Mouse (Mus musculus) hindbrain, embryonic 12.5 days (tissue): ENCODE measurements around the gene Myrfl. TPM values are rescaled to one million over a fixed set of nuclear protein-coding genes. Genes with fewer than 3 reads are reported as not detected.

Experiments
- ATAC-seq: fragments of 200-750 bp; cut with Nextera tagmentation; 2 replicates; pipeline ENCODE4 v1.8.0; 2017; ENCODE audit warnings: moderate TSS enrichment; ENCODE audit not compliant: low FRiP score
- H3K27ac ChIP-seq: fragments of 300-500 bp; sonication (generic); 2 replicates; pipeline ENCODE4 v1.5.1; 2016; ENCODE audit warnings: mild to moderate bottlenecking
- H3K27me3 ChIP-seq: fragments of 300-500 bp; sonication (generic); 2 replicates; pipeline ENCODE4 v1.6.1; 2016; ENCODE audit warnings: mild to moderate bottlenecking
- H3K36me3 ChIP-seq: fragments of 300-500 bp; sonication (generic); 2 replicates; pipeline ENCODE4 v1.6.1; 2016; ENCODE audit warnings: mild to moderate bottlenecking
- H3K4me1 ChIP-seq: fragments of 300-500 bp; sonication (generic); 2 replicates; pipeline ENCODE4 v1.6.1; 2016
- H3K4me2 ChIP-seq: fragments of 300-500 bp; sonication (generic); replicated peaks from 2 replicates; pipeline ENCODE4 v1.6.1; 2016; ENCODE audit warnings: mild to moderate bottlenecking
- H3K4me3 ChIP-seq: fragments of 300-500 bp; sonication (generic); 2 replicates; pipeline ENCODE4 v1.5.1; 2016; ENCODE audit warnings: mild to moderate bottlenecking
- H3K9ac ChIP-seq: fragments of 300-500 bp; sonication (generic); 2 replicates; pipeline ENCODE4 v1.6.1; 2016; ENCODE audit warnings: mild to moderate bottlenecking, moderate library complexity
- H3K9me3 ChIP-seq: fragments of 300-500 bp; sonication (generic); replicated peaks from 2 replicates; pipeline ENCODE4 v1.6.1; 2016; ENCODE audit warnings: mild to moderate bottlenecking
- WGBS: fragments of 180-500 bp; shearing (Covaris S2); methylation state at CpG from one replicate; pipeline ENCODE4 v1.1.7; 2016; 5-methylcytosine and 5-hydroxymethylcytosine counted together
- polyA plus RNA-seq: library from polyadenylated mRNA; unstranded; fragments of >200 nt; fragmentation: Nextera tagmentation; extraction: Ambion mirVana; gene quantifications from 2 replicates; pipeline ENCODE4 v1.2.1, GENCODE M21; 2016

The Myrfl gene
- polyA plus RNA-seq, 1 experiment from 2014 or later: 0.17 TPM

- Histone ChIP-seq H3K9me3 (no peaks in the 10 kb centered on the region), H3K4me1 (peaks cover 7% of the 10 kb centered on the region; the same call in 1 of the 2 replicates), H3K4me3 (no peak overlapping the region), H3K36me3 (no peaks in the 10 kb centered on the region), H3K4me2 (no peak overlapping the region), H3K9ac (no peak overlapping the region), H3K27me3 (no peaks in the 10 kb centered on the region), H3K27ac (no peak overlapping the region)
- no peak for ATAC-seq
- WGBS: 45% methylated on average over 5 of the region's 5 CpGs
Measured at GRCm38 (mm10) chr10:116802178-116802794, 94.4 kb downstream of the Myrfl start.

GRCm38 (mm10) chr10:116801281-116801680, 95.4 kb downstream of the Myrfl start:
- WGBS: 66% methylated on average over 4 of the region's 4 CpGs
- no peaks in the 10 kb centered on the region for H3K9me3 ChIP-seq
- no peak for ATAC-seq

GRCm38 (mm10) chr10:116796066-116796465, 100.7 kb downstream of the Myrfl start:
- no peaks in the 10 kb centered on the region for H3K36me3 ChIP-seq
- H3K9me3 ChIP-seq: no peaks in the 10 kb centered on the region
- no peak overlapping the region for H3K27ac ChIP-seq
- 55% methylated on average over 6 of the region's 6 CpGs for WGBS
- no peak for ATAC-seq
- H3K4me1 ChIP-seq: peaks cover 3% of the 10 kb centered on the region; the same call in 1 of the 2 replicates
- no peak overlapping the region for H3K4me3 ChIP-seq
- no peak overlapping the region for H3K9ac ChIP-seq
- no peaks in the 10 kb centered on the region for H3K27me3 ChIP-seq
- no peak overlapping the region for H3K4me2 ChIP-seq

More at GRCm38 (mm10) chr10:116801281-116801680, 95.4 kb downstream of the Myrfl start:
- Histone ChIP-seq H3K9ac (no peak overlapping the region), H3K4me3 (no peak overlapping the region), H3K27me3 (no peaks in the 10 kb centered on the region), H3K4me2 (no peak overlapping the region), H3K27ac (no peak overlapping the region), H3K4me1 (peaks cover 7% of the 10 kb centered on the region; the same call in 1 of the 2 replicates), H3K36me3 (no peaks in the 10 kb centered on the region)

- Histone ChIP-seq H3K4me1 (no peaks in the 10 kb centered on the region), H3K27me3 (no peaks in the 10 kb centered on the region), H3K9me3 (no peaks in the 10 kb centered on the region), H3K27ac (no peak overlapping the region), H3K36me3 (no peaks in the 10 kb centered on the region), H3K4me3 (no peak overlapping the region), H3K9ac (no peak overlapping the region), H3K4me2 (no peak overlapping the region)
- no peak for ATAC-seq
Measured at GRCm38 (mm10) chr10:116789096-116789495, 107.6 kb downstream of the Myrfl start.

DNA sequence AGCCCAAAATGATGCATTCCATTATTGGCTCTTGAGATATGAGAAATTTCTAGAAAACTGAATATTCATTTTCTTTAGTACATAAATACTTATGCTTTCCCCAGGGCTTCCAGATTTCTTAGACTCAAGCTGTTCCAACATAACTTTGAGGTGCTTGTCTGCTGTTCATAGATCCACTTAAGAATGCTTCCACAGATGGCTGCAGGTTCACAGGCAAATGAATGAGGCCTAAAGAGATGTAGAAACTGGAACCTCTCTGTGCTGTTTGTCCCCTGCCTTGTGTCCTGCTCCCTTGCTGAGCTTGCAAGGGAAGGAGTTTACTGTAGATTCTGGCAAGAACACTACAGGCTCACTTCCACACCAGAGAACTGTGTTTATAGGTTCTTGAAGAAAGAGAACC, 108.3 kb downstream of the Myrfl start:
- ATAC-seq: no peak
- H3K4me1 ChIP-seq: no peaks in the 10 kb centered on the region

DNA sequence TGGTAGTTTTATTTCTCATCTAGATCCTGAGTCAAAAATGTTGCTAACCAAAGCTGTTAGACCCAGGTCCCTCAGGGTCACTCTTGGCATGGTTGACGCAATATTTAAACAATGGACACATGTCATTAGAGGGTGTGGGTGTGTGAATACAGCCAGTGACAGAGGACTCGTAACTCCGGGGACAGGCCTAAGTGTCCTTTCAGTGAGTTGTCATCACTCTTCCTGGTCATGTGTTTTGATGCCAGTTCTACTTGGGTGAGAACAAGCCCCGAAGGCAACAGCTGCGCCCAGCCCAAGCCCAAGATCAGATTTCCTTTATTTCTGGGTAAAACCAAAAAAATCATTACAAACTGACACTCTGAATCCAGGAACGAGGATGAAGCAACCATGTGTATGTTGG, 112.6 kb downstream of the Myrfl start:
- Histone ChIP-seq H3K4me2 (no peak overlapping the region), H3K36me3 (no peaks in the 10 kb centered on the region), H3K4me3 (no peak overlapping the region), H3K9me3 (no peaks in the 10 kb centered on the region), H3K9ac (no peak overlapping the region), H3K27ac (no peak overlapping the region), H3K27me3 (no peaks in the 10 kb centered on the region), H3K4me1 (no peaks in the 10 kb centered on the region)
- 63% methylated on average over 6 of the region's 6 CpGs for WGBS
- ATAC-seq: no peak

More for the DNA sequence above, 108.3 kb downstream of the Myrfl start:
- no peaks in the 10 kb centered on the region for H3K36me3 ChIP-seq
- H3K9ac ChIP-seq: no peak overlapping the region
- H3K27me3 ChIP-seq: no peaks in the 10 kb centered on the region
- no peak overlapping the region for H3K4me2 ChIP-seq
- H3K9me3 ChIP-seq: no peaks in the 10 kb centered on the region
- H3K27ac ChIP-seq: no peak overlapping the region
- no peak overlapping the region for H3K4me3 ChIP-seq

DNA sequence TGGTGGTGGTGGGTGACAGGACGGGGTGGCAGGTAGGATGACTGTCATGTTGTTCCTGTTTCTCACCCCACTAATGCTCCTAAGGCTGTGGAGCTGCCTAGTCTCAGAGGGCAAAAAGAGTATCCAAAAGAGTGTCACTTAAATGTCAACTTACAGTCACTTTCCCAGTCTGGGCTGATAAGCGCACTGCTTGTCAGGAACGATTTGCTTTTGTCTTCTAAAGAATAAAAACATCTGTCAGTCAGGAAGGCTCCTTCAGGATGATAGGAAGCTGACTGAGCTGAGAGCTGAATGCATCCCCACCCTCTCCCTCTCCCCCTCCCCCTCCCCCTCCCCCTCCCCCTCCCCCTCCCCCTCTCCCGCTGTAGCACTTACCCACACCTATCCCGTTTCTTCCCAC, 113.7 kb downstream of the Myrfl start:
- H3K36me3 ChIP-seq: no peaks in the 10 kb centered on the region
- H3K27me3 ChIP-seq: no peaks in the 10 kb centered on the region
- ATAC-seq: no peak
- no peaks in the 10 kb centered on the region for H3K9me3 ChIP-seq
- no peaks in the 10 kb centered on the region for H3K4me1 ChIP-seq
- WGBS: 63% methylated on average over 3 of the region's 5 CpGs
- no peak overlapping the region for H3K4me3 ChIP-seq
- no peak overlapping the region for H3K4me2 ChIP-seq
- no peak overlapping the region for H3K9ac ChIP-seq
- H3K27ac ChIP-seq: no peak overlapping the region

DNA sequence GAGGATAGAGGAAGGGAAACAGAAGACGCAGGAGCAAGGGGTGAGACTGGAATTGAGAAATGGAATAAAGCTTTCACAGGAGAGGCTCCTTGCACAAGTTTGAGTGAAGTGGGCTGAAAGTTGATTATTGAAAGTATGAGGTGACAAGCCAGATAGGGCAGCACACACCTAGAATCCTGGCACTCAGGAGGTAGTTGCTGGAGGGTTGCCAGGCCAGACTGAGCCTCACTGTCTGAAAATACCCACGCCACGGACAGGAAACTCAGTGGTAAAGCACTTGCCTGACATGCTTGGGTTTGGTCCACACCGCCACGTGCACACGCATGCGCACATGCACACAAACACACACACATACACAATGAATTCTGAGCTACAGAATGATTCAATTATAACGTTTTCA, 118.8 kb downstream of the Myrfl start:
- H3K4me2 ChIP-seq: no peak overlapping the region
- no peaks in the 10 kb centered on the region for H3K9me3 ChIP-seq
- 96% methylated on average over 8 of the region's 8 CpGs for WGBS
- peaks cover 13% of the 10 kb centered on the region for H3K4me1 ChIP-seq
- H3K9ac ChIP-seq: no peak overlapping the region
- H3K36me3 ChIP-seq: no peaks in the 10 kb centered on the region
- H3K4me3 ChIP-seq: no peak overlapping the region
- ATAC-seq: no peak
- no peaks in the 10 kb centered on the region for H3K27me3 ChIP-seq
- H3K27ac ChIP-seq: no peak overlapping the region

GRCm38 (mm10) chr10:116776846-116777245, 119.9 kb downstream of the Myrfl start:
- WGBS: 83% methylated on average over 14 of the region's 14 CpGs
- Histone ChIP-seq H3K36me3 (no peaks in the 10 kb centered on the region), H3K27me3 (no peaks in the 10 kb centered on the region), H3K27ac (no peak overlapping the region), H3K9me3 (no peaks in the 10 kb centered on the region), H3K4me3 (no peak overlapping the region), H3K4me2 (no peak overlapping the region), H3K4me1 (peaks cover 13% of the 10 kb centered on the region), H3K9ac (no peak overlapping the region)
- ATAC-seq: no peak

GRCm38 (mm10) chr10:116773846-116774750, 122.6 kb downstream of the Myrfl start:
- peak; percentile 56; the same call in 1 of the 2 replicates for ATAC-seq
- no peaks in the 10 kb centered on the region for H3K9me3 ChIP-seq
- no peak overlapping the region for H3K4me2 ChIP-seq
- no peaks in the 10 kb centered on the region for H3K36me3 ChIP-seq
- peaks cover 13% of the 10 kb centered on the region for H3K4me1 ChIP-seq
- 46% methylated on average over 15 of the region's 15 CpGs for WGBS
- H3K27ac ChIP-seq: peak overlapping the region; percentile 52
- H3K9ac ChIP-seq: no peak overlapping the region
- H3K4me3 ChIP-seq: no peak overlapping the region
- H3K27me3 ChIP-seq: no peaks in the 10 kb centered on the region

DNA sequence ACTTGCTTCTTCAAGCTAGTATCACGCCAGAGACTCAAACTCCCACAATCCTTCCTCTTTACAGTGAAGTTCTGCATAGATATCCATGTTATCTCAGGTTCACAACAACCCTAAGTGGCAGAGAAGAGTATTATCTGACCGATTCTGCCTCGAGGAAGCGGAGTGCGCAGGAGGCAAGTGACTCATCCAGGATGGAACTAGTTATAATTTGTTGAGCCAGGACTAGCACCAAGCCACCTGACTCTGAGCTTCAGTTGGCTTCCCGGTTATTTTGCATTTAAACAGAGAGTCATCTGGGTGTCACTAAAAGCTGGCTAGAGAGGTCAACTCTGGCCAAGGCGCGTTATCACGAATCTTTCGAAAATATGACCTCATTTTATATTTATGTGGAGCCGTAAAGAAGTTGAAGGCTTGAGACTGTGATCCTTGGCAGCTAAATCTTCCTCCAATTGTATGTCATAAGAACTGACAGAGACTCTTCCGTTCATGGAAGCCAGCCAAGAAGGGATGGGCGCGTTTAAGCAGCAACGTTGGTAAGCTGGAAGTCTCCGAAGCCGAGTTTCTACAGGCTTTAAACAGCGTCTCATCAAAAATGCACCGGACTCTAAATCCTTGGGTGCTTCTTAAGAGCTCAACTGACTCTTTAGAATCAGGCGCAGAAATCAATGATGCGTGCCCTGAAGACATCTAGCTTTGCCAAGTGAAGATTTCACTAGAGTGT, 125.3 kb downstream of the Myrfl start:
- ATAC-seq: no peak
- Histone ChIP-seq H3K4me1 (peaks cover 13% of the 10 kb centered on the region), H3K4me3 (no peak overlapping the region), H3K27me3 (no peaks in the 10 kb centered on the region), H3K36me3 (no peaks in the 10 kb centered on the region), H3K4me2 (no peak overlapping the region), H3K9me3 (no peaks in the 10 kb centered on the region; the same call in 1 of the 2 replicates), H3K9ac (no peak overlapping the region), H3K27ac (no peak overlapping the region)
- WGBS: 91% methylated on average over 21 of the region's 21 CpGs

DNA sequence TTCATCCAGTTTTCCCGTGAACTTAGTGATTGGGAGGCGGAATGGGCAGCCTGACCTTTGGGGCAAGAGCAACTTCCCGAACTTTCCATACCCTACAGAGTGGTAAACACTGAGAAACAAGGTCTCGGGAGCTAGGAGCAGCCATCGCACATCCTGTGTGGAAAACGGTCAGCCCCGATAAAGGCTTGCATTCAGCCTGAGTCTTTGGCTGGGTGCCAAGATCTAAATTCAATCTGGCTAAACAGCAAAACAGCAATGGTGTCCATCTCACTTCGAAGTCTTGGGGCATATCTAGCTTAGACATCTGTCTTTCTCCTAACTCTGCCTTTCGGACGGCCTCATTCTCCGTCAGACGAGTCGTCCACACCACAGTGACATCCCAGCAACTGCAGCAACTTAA, 128.1 kb downstream of the Myrfl start:
- H3K9ac ChIP-seq: no peak overlapping the region
- whole genome bisulfite sequencing: 54% methylated on average over 13 of the region's 13 CpGs
- H3K9me3 ChIP-seq: no peaks in the 10 kb centered on the region; the same call in 1 of the 2 replicates
- H3K4me3 ChIP-seq: no peak overlapping the region
- no peak overlapping the region for H3K27ac ChIP-seq
- peaks cover 2% of the 10 kb centered on the region for H3K4me1 ChIP-seq
- no peaks in the 10 kb centered on the region for H3K36me3 ChIP-seq
- no peak for ATAC-seq
- H3K4me2 ChIP-seq: no peak overlapping the region
- H3K27me3 ChIP-seq: no peaks in the 10 kb centered on the region
